Mouse (Mus musculus): ENCODE data around the gene Grid2.

GRCm38 (mm10) chr6:64678815-64679214 lies 1423.1 kb downstream of the Grid2 start:
- TF ChIP-seq CTCF (IDR thresholded peaks at IDR 0.05; ENCODE audit: control insufficient read depth, insufficient read depth, insufficient replicate concordance, low read depth, low read length), result no peak
- no peak for TF ChIP-seq POLR2A (IDR thresholded peaks at IDR 0.05; ENCODE audit: control insufficient read depth, low read depth, low read length)
